Mouse (Mus musculus): ENCODE results near the gene Fyn. TPM values are rescaled to one million over a fixed set of nuclear protein-coding genes. Genes with fewer than 3 reads are reported as not detected.
A peak's percentile ranks its signal among the peaks of the same experiment; 100 is the strongest.

The Fyn gene
- polyA plus RNA-seq, 1 experiment from 2014 or later, result 20.5 TPM

- Histone ChIP-seq H3K36me3 (replicated peaks) (no peaks in the 10 kb centered on the region), H3K27me3 (ENCODE audit: poor library complexity, severe bottlenecking) (no peaks in the 10 kb centered on the region), H3K27ac (no peak overlapping the region), H3K4me3 (no peak overlapping the region), H3K4me1 (peaks cover 7% of the 10 kb centered on the region; the same call in 1 of the 2 replicates), H3K9me3 (no peaks in the 10 kb centered on the region)
- WGBS, result 92% methylated on average over 7 of the region's 7 CpGs
- DNase-seq (ENCODE audit: extremely low spot score, low spot score), result no peak
Measured at GRCm38 (mm10) chr10:39472923-39473322, 104.3 kb downstream of the Fyn start.

- Histone ChIP-seq H3K27ac (no peak overlapping the region), H3K4me1 (peaks cover 15% of the 10 kb centered on the region), H3K4me3 (no peak overlapping the region), H3K36me3 (replicated peaks) (peaks cover 8% of the 10 kb centered on the region), H3K27me3 (ENCODE audit: poor library complexity, severe bottlenecking) (no peaks in the 10 kb centered on the region), H3K9me3 (peaks cover 6% of the 10 kb centered on the region)
- no peak for DNase-seq (ENCODE audit: extremely low spot score, low spot score)
- WGBS, result 89% methylated on average over 1 of the region's 1 CpGs
Measured at GRCm38 (mm10) chr10:39479361-39479760, 110.7 kb downstream of the Fyn start.

GRCm38 (mm10) chr10:39484382-39484826 is 115.7 kb downstream of the Fyn start:
- Histone ChIP-seq H3K4me1 (peaks cover 56% of the 10 kb centered on the region), H3K4me3 (peak overlapping the region; percentile 6; the same call in 1 of the 2 replicates), H3K27ac (peak overlapping the region; percentile 56; the same call in 1 of the 2 replicates), H3K36me3 (replicated peaks) (peaks cover 8% of the 10 kb centered on the region), H3K9me3 (peaks cover 6% of the 10 kb centered on the region), H3K27me3 (ENCODE audit: poor library complexity, severe bottlenecking) (no peaks in the 10 kb centered on the region)
- 15% methylated on average over 8 of the region's 8 CpGs for WGBS
- no peak for DNase-seq (ENCODE audit: extremely low spot score, low spot score)

GRCm38 (mm10) chr10:39484892-39485291 is 116.2 kb downstream of the Fyn start:
- DNase-seq (ENCODE audit: extremely low spot score, low spot score), result no peak
- Histone ChIP-seq H3K4me1 (peaks cover 56% of the 10 kb centered on the region), H3K9me3 (peaks cover 6% of the 10 kb centered on the region), H3K27ac (peak overlapping the region; percentile 56; the same call in 1 of the 2 replicates), H3K36me3 (replicated peaks) (peaks cover 8% of the 10 kb centered on the region), H3K27me3 (ENCODE audit: poor library complexity, severe bottlenecking) (no peaks in the 10 kb centered on the region), H3K4me3 (peak overlapping the region; percentile 6; the same call in 1 of the 2 replicates)
- 22% methylated on average over 6 of the region's 6 CpGs for WGBS

GRCm38 (mm10) chr10:39485939-39486338 is 117.3 kb downstream of the Fyn start:
- peaks cover 56% of the 10 kb centered on the region for H3K4me1 ChIP-seq
- H3K27ac ChIP-seq, result no peak overlapping the region
- peaks cover 11% of the 10 kb centered on the region for H3K36me3 ChIP-seq (replicated peaks)
- 91% methylated on average over 4 of the region's 4 CpGs for WGBS
- no peak overlapping the region for H3K4me3 ChIP-seq
- DNase-seq (ENCODE audit: extremely low spot score, low spot score), result no peak
- H3K27me3 ChIP-seq (ENCODE audit: poor library complexity, severe bottlenecking), result no peaks in the 10 kb centered on the region
- peaks cover 6% of the 10 kb centered on the region for H3K9me3 ChIP-seq

GRCm38 (mm10) chr10:39486501-39487450 is 118.1 kb downstream of the Fyn start:
- DNase-seq (ENCODE audit: extremely low spot score, low spot score), result no peak
- Histone ChIP-seq H3K27ac (peak overlapping the region; percentile 59), H3K4me3 (no peak overlapping the region), H3K9me3 (peaks cover 6% of the 10 kb centered on the region), H3K27me3 (ENCODE audit: poor library complexity, severe bottlenecking) (no peaks in the 10 kb centered on the region), H3K4me1 (peaks cover 52% of the 10 kb centered on the region), H3K36me3 (replicated peaks) (peaks cover 12% of the 10 kb centered on the region)
- 61% methylated on average over 11 of the region's 11 CpGs for WGBS

GRCm38 (mm10) chr10:39487740-39488415 is 119.2 kb downstream of the Fyn start:
- peak overlapping the region; percentile 59 for H3K27ac ChIP-seq
- DNase-seq (ENCODE audit: extremely low spot score, low spot score), result no peak
- WGBS, result 78% methylated on average over 14 of the region's 14 CpGs
- H3K27me3 ChIP-seq (ENCODE audit: poor library complexity, severe bottlenecking), result no peaks in the 10 kb centered on the region
- H3K4me3 ChIP-seq, result no peak overlapping the region
- H3K9me3 ChIP-seq, result peaks cover 6% of the 10 kb centered on the region
- H3K4me1 ChIP-seq, result peaks cover 52% of the 10 kb centered on the region
- H3K36me3 ChIP-seq (replicated peaks), result peaks cover 10% of the 10 kb centered on the region

GRCm38 (mm10) chr10:39488542-39488941 is 119.9 kb downstream of the Fyn start:
- Histone ChIP-seq H3K4me1 (peaks cover 52% of the 10 kb centered on the region), H3K27me3 (ENCODE audit: poor library complexity, severe bottlenecking) (no peaks in the 10 kb centered on the region), H3K9me3 (no peaks in the 10 kb centered on the region), H3K27ac (no peak overlapping the region), H3K4me3 (no peak overlapping the region), H3K36me3 (replicated peaks) (0 out of 2 replicates have a peak, but pooled peaks cover 4% of the 10 kb centered on the region)
- DNase-seq (ENCODE audit: extremely low spot score, low spot score), result no peak
- WGBS, result 85% methylated on average over 3 of the region's 3 CpGs

- H3K4me1 ChIP-seq, result peaks cover 50% of the 10 kb centered on the region
- no peaks in the 10 kb centered on the region for H3K27me3 ChIP-seq (ENCODE audit: poor library complexity, severe bottlenecking)
- H3K9me3 ChIP-seq, result no peaks in the 10 kb centered on the region
- WGBS, result 92% methylated on average over 3 of the region's 3 CpGs
- no peak for DNase-seq (ENCODE audit: extremely low spot score, low spot score)
- 0 out of 2 replicates have a peak, but pooled peaks cover 3% of the 10 kb centered on the region for H3K36me3 ChIP-seq (replicated peaks)
- H3K4me3 ChIP-seq, result no peak overlapping the region
- no peak overlapping the region for H3K27ac ChIP-seq
Measured at GRCm38 (mm10) chr10:39488956-39489355, 120.3 kb downstream of the Fyn start.

- Histone ChIP-seq H3K4me3 (no peak overlapping the region), H3K4me1 (peaks cover 35% of the 10 kb centered on the region), H3K36me3 (replicated peaks) (0 out of 2 replicates have a peak, but pooled peaks cover 3% of the 10 kb centered on the region), H3K27me3 (ENCODE audit: poor library complexity, severe bottlenecking) (no peaks in the 10 kb centered on the region), H3K9me3 (no peaks in the 10 kb centered on the region), H3K27ac (0 out of 2 replicates have a peak overlapping the region, but pooled peaks have one; percentile 16)
- DNase-seq (ENCODE audit: extremely low spot score, low spot score), result no peak
- WGBS, result 89% methylated on average over 9 of the region's 9 CpGs
Measured at GRCm38 (mm10) chr10:39490349-39491121, 121.9 kb downstream of the Fyn start.

- DNase-seq (ENCODE audit: extremely low spot score, low spot score), result no peak
- H3K27me3 ChIP-seq (ENCODE audit: poor library complexity, severe bottlenecking), result no peaks in the 10 kb centered on the region
- H3K4me1 ChIP-seq, result peaks cover 21% of the 10 kb centered on the region
- H3K4me3 ChIP-seq, result no peak overlapping the region
- 0 out of 2 replicates have a peak, but pooled peaks cover 3% of the 10 kb centered on the region for H3K36me3 ChIP-seq (replicated peaks)
- no peak overlapping the region for H3K27ac ChIP-seq
- H3K9me3 ChIP-seq, result no peaks in the 10 kb centered on the region
- 93% methylated on average over 6 of the region's 6 CpGs for WGBS
Measured at GRCm38 (mm10) chr10:39492146-39492545, 123.5 kb downstream of the Fyn start.

GRCm38 (mm10) chr10:39493007-39493406 is 124.4 kb downstream of the Fyn start:
- H3K27ac ChIP-seq, result no peak overlapping the region
- H3K9me3 ChIP-seq, result no peaks in the 10 kb centered on the region
- 90% methylated on average over 3 of the region's 3 CpGs for WGBS
- peaks cover 15% of the 10 kb centered on the region for H3K4me1 ChIP-seq
- DNase-seq (ENCODE audit: extremely low spot score, low spot score), result no peak
- 0 out of 2 replicates have a peak, but pooled peaks cover 3% of the 10 kb centered on the region for H3K36me3 ChIP-seq (replicated peaks)
- no peaks in the 10 kb centered on the region for H3K27me3 ChIP-seq (ENCODE audit: poor library complexity, severe bottlenecking)
- no peak overlapping the region for H3K4me3 ChIP-seq
